Mouse (Mus musculus): ENCODE measurements around the gene Fam13c. TPM values are rescaled to one million over a fixed set of nuclear protein-coding genes. Genes with fewer than 3 reads are reported as not detected.

The Fam13c gene
- polyA plus RNA-seq (2015; fragmentation: Nextera tagmentation; extraction: Ambion mirVana): 17.8 and 20.2 TPM in 2 replicates

DNA sequence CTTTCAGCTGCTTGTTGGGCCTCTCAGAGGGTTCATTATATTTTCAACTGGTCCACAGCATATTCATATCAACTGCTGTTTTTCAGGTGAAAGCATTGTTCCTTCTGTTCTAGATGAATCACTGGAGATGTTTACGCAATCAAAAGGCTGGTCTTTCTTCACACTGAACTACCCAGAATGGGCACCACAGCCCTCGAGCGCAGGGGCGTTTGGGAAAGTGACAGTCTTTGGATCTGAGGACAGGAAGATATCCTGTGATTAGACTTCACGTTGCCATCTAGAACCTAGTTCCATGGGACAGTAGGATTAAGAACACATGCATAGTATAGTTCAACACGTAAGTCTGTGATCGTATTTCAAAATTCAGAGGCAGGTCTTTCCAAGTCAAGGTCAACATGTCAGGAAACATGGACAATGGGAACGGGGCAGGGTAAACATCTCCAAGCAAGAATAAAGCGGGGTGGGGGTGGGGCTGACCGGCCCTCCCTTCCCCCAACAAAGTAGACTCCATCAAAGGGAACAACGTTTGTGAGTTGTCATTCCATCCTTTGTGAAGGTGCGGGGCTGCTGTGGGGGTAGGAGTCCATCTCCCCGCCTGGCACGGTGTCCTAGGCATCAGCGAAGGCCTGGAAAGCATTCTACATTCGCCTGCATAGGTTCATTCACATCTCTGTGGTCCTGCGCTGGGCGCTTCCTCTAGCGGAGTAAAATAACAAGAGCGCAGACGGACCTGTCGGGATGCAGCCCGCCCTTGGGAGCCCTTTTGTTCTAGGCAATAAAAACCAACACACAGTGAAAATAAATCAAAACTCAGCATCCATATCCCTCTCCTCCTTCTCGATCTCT, at the start of gene Fam13c:
Gene Fam13c (plus strand): TSS at position 806 of the 846 bp plus-strand sequence.
- 9% methylated on average over 24 of the region's 24 CpGs for WGBS
- peak; percentile 80 for ATAC-seq (ENCODE audit: low read depth)
- no peaks in the 10 kb centered on the region for H3K36me3 ChIP-seq

DNA sequence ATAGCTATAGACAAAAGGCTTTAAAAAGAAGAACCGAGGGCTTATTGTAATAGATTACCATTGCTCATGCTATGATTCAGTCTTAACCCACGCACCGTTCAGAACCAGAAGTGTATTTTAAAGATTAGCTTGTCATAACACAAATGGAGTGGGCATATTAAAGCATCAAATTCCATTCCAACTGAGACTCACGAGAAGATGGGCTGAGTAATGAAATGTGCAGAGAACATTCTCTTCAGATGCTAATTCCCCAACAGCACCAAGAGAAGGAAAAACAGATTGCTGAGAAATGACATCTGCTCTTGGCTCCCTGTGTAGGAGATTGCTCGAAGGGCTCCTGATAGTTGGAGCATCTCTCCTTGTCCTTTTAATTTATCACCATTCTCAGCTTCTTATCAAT, 44.4 kb upstream of the Fam13c start:
- Histone ChIP-seq H3K9me3 (peaks cover 25% of the 10 kb centered on the region), H3K27me3 (no peaks in the 10 kb centered on the region), H3K36me3 (no peaks in the 10 kb centered on the region), H3K4me3 (no peak overlapping the region), H3K9ac (no peak overlapping the region), H3K4me2 (no peak overlapping the region), H3K27ac (replicated peaks) (no peak overlapping the region), H3K4me1 (replicated peaks) (no peaks in the 10 kb centered on the region)
- no peak for ATAC-seq (ENCODE audit: low read depth)
- 88% methylated on average over 5 of the region's 5 CpGs for WGBS

More for the DNA sequence above, at the start of gene Fam13c:
- Histone ChIP-seq H3K4me3 (peak within 1 kb of the TSS; percentile 66), H3K4me2 (peak within 1 kb of the TSS; percentile 73), H3K27me3 (no peaks in the 10 kb centered on the region), H3K9ac (peak within 1 kb of the TSS; percentile 87), H3K27ac (replicated peaks) (peak within 1 kb of the TSS; percentile 96), H3K9me3 (no peaks in the 10 kb centered on the region), H3K4me1 (replicated peaks) (peaks cover 38% of the 10 kb centered on the region)

DNA sequence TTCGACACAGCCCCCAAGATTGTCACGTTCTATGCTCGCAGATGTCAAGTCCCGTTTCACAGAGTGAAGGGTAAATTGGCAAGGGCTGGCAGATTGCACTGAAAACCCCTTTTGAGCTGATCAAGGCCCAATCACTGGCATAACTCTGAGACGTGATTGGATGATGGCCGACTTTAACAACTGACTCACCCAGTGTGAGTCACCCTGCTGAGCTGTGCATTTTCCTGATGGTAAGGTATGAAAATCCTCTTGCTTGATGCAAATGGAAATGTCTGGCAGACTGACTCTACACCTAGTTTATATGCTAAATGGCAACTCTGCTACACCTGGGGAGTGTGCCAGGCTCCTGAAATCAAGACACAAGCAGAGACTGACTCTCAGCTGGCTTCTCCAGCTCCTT, 42.1 kb upstream of the Fam13c start:
- Histone ChIP-seq H3K4me3 (no peak overlapping the region), H3K4me1 (replicated peaks) (no peaks in the 10 kb centered on the region), H3K36me3 (no peaks in the 10 kb centered on the region), H3K27ac (replicated peaks) (no peak overlapping the region), H3K9me3 (peaks cover 23% of the 10 kb centered on the region), H3K9ac (no peak overlapping the region), H3K27me3 (no peaks in the 10 kb centered on the region), H3K4me2 (no peak overlapping the region)
- 94% methylated on average over 6 of the region's 6 CpGs for WGBS
- ATAC-seq (ENCODE audit: low read depth): no peak

DNA sequence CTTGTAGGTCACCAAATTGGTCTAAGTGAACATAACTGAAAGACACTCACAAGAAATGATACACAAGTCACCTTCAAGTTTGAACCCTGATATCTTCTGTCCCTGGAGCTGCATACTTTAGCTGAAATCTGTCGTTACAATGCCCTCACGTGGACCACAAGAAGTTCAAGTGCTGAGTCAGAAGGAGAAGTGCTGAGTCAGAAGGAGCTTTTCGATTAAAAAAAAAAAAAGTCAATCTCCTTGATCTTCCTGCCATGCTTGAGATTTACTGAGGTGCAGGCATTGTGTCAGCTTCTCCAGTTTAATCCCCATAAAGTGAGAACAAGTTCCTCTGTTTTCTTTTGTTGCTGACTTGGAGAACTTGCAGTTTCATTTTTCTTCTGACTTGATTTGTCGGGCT, 38.3 kb upstream of the Fam13c start:
- no peak overlapping the region for H3K27ac ChIP-seq (replicated peaks)
- peaks cover 15% of the 10 kb centered on the region; the same call in 1 of the 2 replicates for H3K9me3 ChIP-seq
- H3K9ac ChIP-seq: no peak overlapping the region
- H3K27me3 ChIP-seq: no peaks in the 10 kb centered on the region
- WGBS: 81% methylated on average over 4 of the region's 4 CpGs
- H3K4me2 ChIP-seq: no peak overlapping the region
- no peak for ATAC-seq (ENCODE audit: low read depth)
- H3K36me3 ChIP-seq: no peaks in the 10 kb centered on the region
- H3K4me3 ChIP-seq: no peak overlapping the region
- no peaks in the 10 kb centered on the region for H3K4me1 ChIP-seq (replicated peaks)

DNA sequence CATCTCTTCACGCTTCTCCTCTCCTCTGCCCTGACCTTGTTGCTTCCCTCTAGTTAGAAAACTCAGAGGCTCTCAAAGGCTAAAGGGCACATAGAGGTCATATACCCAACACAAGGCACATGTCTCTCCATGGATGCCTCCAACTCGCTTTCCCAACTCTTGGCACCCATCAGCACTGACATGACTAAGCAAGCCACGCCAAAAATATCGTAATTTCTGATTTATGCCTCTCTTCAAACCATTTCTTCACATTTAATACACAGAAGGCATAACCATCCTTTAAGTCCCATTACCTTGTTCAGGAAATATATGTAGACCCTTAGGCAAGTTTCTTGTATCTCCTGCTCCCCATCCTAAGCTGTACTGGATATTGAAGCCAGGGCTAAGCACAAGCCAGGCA, 37.6 kb upstream of the Fam13c start:
- no peaks in the 10 kb centered on the region for H3K27me3 ChIP-seq
- no peaks in the 10 kb centered on the region for H3K4me1 ChIP-seq (replicated peaks)
- H3K27ac ChIP-seq (replicated peaks): no peak overlapping the region
- no peak overlapping the region for H3K4me3 ChIP-seq
- H3K36me3 ChIP-seq: no peaks in the 10 kb centered on the region
- H3K4me2 ChIP-seq: no peak overlapping the region
- WGBS: 91% methylated on average over 4 of the region's 4 CpGs
- ATAC-seq (ENCODE audit: low read depth): no peak
- H3K9ac ChIP-seq: no peak overlapping the region
- peaks cover 15% of the 10 kb centered on the region; the same call in 1 of the 2 replicates for H3K9me3 ChIP-seq

DNA sequence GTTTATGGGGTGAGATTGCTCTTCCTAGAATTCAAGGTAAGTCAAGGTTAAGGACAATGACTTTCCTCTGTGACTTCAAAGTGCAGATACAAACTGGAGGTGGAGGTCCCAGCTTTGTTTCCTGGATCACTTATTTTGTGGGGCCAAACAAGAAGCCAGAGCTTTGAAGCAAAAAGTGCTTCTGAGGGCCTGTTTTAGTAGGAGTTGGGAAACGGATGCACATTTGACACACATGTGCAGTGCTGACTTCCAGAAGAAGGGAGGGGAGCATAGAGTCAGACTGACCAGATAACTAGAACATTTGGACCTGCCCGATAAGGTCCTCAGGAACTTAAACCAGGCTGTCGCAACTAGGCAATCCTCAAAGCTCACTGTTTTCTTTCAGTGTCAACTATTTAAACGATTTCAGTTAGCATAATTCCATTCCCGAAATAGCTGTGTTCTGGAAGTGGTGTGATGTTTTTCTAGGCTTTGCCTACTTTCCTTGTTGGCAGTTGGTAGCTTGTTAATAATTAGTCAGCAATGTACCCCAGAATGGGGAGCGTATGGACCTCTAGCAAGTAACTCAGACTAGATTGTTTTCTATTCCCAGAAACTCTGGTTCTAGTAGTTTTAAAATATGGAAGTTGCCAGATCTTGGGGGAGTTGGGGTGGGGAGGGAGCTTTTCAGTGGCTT, 22.3 kb upstream of the Fam13c start:
- H3K9ac ChIP-seq: no peak overlapping the region
- no peak overlapping the region for H3K4me3 ChIP-seq
- peaks cover 12% of the 10 kb centered on the region; the same call in 1 of the 2 replicates for H3K4me1 ChIP-seq (replicated peaks)
- H3K4me2 ChIP-seq: no peak overlapping the region
- H3K27me3 ChIP-seq: no peaks in the 10 kb centered on the region
- no peak overlapping the region for H3K27ac ChIP-seq (replicated peaks)
- WGBS: 89% methylated on average over 6 of the region's 6 CpGs
- H3K36me3 ChIP-seq: no peaks in the 10 kb centered on the region
- no peak for ATAC-seq (ENCODE audit: low read depth)
- H3K9me3 ChIP-seq: no peaks in the 10 kb centered on the region

DNA sequence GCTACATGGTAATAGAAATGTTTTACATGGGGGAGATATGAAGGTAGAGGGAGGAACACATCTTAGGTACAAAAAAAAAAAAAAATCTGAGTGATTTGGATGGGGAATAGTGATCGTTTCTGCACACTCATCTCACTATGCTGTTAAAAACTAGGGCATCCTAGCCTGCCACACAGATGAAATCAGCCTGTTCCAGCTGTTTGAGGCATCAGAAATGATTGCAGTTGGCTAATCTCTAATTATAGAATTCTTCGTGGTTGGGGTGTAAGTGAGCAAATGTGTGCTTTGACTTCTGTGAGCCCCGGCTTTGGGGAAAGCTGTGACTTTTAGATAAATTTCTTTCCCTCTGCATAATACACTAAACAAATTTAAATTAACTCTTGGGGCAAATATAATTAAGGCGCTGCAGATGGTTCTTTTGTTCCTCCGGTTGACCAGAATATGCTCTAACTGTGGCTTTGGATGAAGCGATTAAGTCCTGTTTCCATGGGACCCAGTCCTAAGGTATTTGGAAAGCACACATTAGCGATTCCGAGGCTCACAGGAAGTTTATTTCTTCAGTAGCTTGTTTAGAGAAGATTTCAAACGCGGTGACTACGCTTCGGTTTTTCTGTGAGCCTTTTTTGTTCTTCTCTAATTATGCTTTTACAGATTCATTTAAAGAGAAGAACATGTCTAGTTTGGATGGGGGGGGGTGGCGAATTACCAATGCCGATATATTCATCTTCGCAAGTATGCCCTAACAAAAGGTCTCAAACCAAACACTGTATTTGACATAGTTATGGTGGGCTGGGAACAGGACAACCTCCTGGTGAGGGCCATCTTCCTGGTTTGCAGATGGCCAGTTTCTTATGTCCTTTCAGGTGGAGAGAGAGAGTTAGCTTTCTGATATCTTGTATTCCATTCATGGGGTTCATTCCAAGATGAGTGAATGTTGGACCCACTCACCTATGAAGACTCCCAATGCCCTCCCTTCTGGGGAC, 20.7 kb upstream of the Fam13c start:
- Histone ChIP-seq H3K36me3 (no peaks in the 10 kb centered on the region), H3K4me1 (replicated peaks) (peaks cover 12% of the 10 kb centered on the region; the same call in 1 of the 2 replicates), H3K4me3 (no peak overlapping the region), H3K4me2 (peak overlapping the region; percentile 9; the same call in 1 of the 2 replicates), H3K9ac (no peak overlapping the region), H3K27me3 (no peaks in the 10 kb centered on the region), H3K27ac (replicated peaks) (no peak overlapping the region), H3K9me3 (peaks cover 6% of the 10 kb centered on the region; the same call in 1 of the 2 replicates)
- ATAC-seq (ENCODE audit: low read depth): no peak
- WGBS: 49% methylated on average over 15 of the region's 15 CpGs

DNA sequence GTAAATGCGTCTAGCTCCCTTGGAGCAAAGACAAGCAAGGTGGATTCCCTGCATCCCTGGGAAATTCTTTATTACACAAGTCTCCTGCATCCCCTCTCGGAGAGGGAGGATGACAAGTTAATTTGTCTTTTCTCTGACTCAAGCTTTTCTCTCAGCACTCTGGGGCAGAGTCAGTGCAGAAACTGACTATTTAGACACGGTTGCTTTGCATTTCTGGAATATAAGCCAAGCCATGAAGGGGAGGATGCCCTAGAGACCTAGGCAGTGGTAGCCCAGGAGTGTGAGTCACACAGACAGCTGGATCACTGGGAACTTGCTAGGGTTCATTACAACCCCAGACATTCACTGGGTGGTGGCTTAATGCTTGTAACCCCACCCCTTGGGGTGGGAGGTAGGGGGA, 13.9 kb upstream of the Fam13c start:
- ATAC-seq (ENCODE audit: low read depth): no peak
- no peaks in the 10 kb centered on the region for H3K4me1 ChIP-seq (replicated peaks)
- no peak overlapping the region for H3K4me3 ChIP-seq
- no peaks in the 10 kb centered on the region for H3K36me3 ChIP-seq
- H3K9me3 ChIP-seq: peaks cover 6% of the 10 kb centered on the region; the same call in 1 of the 2 replicates
- no peak overlapping the region for H3K27ac ChIP-seq (replicated peaks)
- no peak overlapping the region for H3K4me2 ChIP-seq
- WGBS: 53% methylated on average over 3 of the region's 3 CpGs
- H3K9ac ChIP-seq: no peak overlapping the region
- no peaks in the 10 kb centered on the region for H3K27me3 ChIP-seq

DNA sequence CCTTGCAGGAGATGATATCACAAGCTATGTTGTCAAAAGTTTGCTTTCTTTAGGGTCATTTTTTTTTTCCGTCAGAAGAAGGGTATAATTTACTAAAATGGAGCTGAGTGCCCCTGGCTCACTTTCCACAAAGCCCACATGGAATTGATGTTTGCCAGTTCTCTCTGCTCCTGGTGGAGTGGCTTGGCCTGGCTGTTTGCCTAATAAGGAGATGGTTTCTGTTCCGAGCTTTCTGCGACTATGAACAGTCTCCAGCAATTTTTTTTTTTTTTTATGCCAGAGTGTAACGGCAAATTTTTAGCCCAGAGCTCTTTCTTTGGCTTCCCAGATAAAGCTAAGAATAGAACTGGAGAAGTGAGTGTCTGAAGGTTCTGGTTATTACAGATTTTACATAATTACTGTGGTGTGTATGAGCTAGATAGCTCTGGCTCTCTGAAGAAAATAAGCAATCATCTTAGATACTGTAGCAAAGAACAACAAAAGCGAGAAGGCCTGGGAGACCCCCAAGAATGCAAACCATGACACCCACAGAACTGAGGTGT, 12.1 kb upstream of the Fam13c start:
- Histone ChIP-seq H3K27me3 (no peaks in the 10 kb centered on the region), H3K27ac (replicated peaks) (no peak overlapping the region), H3K4me3 (no peak overlapping the region), H3K9ac (no peak overlapping the region), H3K4me2 (no peak overlapping the region), H3K9me3 (peaks cover 6% of the 10 kb centered on the region; the same call in 1 of the 2 replicates), H3K36me3 (no peaks in the 10 kb centered on the region), H3K4me1 (replicated peaks) (no peaks in the 10 kb centered on the region)
- WGBS: 88% methylated on average over 5 of the region's 5 CpGs
- ATAC-seq (ENCODE audit: low read depth): no peak

DNA sequence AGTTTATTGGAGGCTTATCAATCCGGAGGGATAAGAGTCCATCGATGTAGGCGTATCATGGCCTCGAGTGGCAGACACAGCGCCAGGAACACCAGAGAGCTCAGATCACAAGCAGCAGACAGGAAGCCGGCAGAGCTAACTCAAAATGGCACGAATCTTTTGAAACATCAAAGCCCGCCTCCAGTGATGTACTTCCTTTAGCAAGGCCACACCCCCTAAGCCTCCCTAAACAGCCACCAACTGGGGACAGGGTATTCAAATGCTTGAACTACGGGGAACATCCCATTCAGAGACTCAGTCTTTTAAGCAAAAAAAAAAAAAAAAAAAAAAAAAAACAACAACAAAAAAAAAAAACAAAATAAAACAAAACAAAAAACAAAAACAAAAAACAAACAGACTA, 10.9 kb upstream of the Fam13c start:
- Histone ChIP-seq H3K9me3 (peaks cover under 1% of the 10 kb centered on the region; the same call in 1 of the 2 replicates), H3K4me1 (replicated peaks) (no peaks in the 10 kb centered on the region), H3K27me3 (no peaks in the 10 kb centered on the region), H3K9ac (no peak overlapping the region), H3K4me2 (no peak overlapping the region), H3K4me3 (no peak overlapping the region), H3K36me3 (no peaks in the 10 kb centered on the region), H3K27ac (replicated peaks) (no peak overlapping the region)
- no peak for ATAC-seq (ENCODE audit: low read depth)
- WGBS: 95% methylated on average over 9 of the region's 9 CpGs

DNA sequence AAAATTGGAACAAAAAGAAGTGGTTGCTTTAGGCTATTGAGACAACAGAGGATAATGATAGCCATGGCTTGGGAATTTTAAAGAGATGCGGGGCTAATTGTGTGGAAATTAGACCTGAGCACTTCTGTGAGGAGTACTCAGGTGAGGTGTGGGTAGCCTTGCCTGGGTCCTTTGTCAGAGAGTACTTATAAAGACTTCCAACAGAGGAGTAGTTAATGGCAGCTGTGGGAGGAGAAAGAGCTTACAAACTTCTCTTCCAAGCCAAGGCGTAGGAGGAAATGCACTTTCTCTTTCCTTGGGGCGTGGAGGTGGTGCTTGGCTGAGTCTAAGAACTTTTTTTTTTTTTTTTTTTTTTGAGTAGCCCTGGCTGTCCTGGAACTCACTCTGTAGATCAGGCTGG, 6.9 kb upstream of the Fam13c start:
- no peak for ATAC-seq (ENCODE audit: low read depth)
- Histone ChIP-seq H3K9me3 (no peaks in the 10 kb centered on the region), H3K36me3 (no peaks in the 10 kb centered on the region), H3K4me3 (no peak overlapping the region), H3K9ac (no peak overlapping the region), H3K4me2 (no peak overlapping the region), H3K27me3 (no peaks in the 10 kb centered on the region), H3K27ac (replicated peaks) (no peak overlapping the region), H3K4me1 (replicated peaks) (no peaks in the 10 kb centered on the region)
- 89% methylated on average over 3 of the region's 3 CpGs for WGBS

Data from neural tube, embryonic 13.5 days (tissue).